Comparison of ENCODE assay signal across 9 mouse cellular contexts in genomic region chr9:91361033-91361855, GRCm38 (mm10). TPM values are rescaled to one million over a fixed set of nuclear protein-coding genes. Genes with fewer than 3 reads are reported as not detected.
DNase-seq lines count a peak whose midpoint lies in the region; ATAC-seq and TF ChIP-seq lines count a peak whose summit lies in the region.
"Had no signal": no experiment of that assay in that cellular context is flagged by ENCODE, and none has a peak within 500 bp of the region (broad histone marks: within the 10 kb centered on the region; RNA-seq: fewer than 3 reads in every experiment).

No protein-coding gene starts in this region.

- peaks cover 24% of the 10 kb centered on the region for H3K4me1 ChIP-seq in forebrain, embryonic 16.5 days (replicated peaks; ENCODE audit: control insufficient read depth, insufficient read depth, low read length)
- peaks cover 7% of the 10 kb centered on the region; the same call in 1 of the 2 replicates for H3K4me1 ChIP-seq in midbrain, embryonic 12.5 days

- intact Hi-C loops in gastrocnemius, adult 2 months (cut with DNase I): no loop called here

- peak; percentile 15 for ATAC-seq in forebrain, embryonic 16.5 days
- ATAC-seq in midbrain, embryonic 12.5 days (ENCODE audit: low FRiP score, low read depth): no peak

- H3K4me2 ChIP-seq in forebrain, embryonic 16.5 days (ENCODE audit: low read length): peak overlapping the region; percentile 54
- H3K4me2 ChIP-seq in midbrain, embryonic 12.5 days (replicated peaks): peak overlapping the region; percentile 51

- H3K27me3 ChIP-seq in forebrain, embryonic 16.5 days (replicated peaks; ENCODE audit: control insufficient read depth, insufficient read depth, low read length): peaks cover 16% of the 10 kb centered on the region
- H3K27me3 ChIP-seq in midbrain, embryonic 12.5 days: peaks cover 43% of the 10 kb centered on the region

- no peak for TF ChIP-seq CTCF in gastrocnemius, adult 2 months (IDR thresholded peaks at IDR 0.05)

- peak overlapping the region; percentile 70 for H3K9ac ChIP-seq in forebrain, embryonic 16.5 days (replicated peaks; ENCODE audit: low read depth, low read length)
- H3K9ac ChIP-seq in midbrain, embryonic 12.5 days (replicated peaks): peak overlapping the region; percentile 92

- no peak for DNase-seq in gastrocnemius, adult 2 months
- no peak for DNase-seq in gastrocnemius, postnatal 10 days
- DNase-seq in R1 (ENCODE audit: low read depth, low spot score): peak; percentile 47
- no peak for DNase-seq in thymus, postnatal 0 days (ENCODE audit: low spot score)
- DNase-seq in spleen, adult 18-20 months: no peak
- no peak for DNase-seq in right cerebral cortex, postnatal 25 days

- peak overlapping the region; percentile 66 for H3K4me3 ChIP-seq in gastrocnemius, adult 2 months
- H3K4me3 ChIP-seq in forebrain, embryonic 16.5 days (replicated peaks; ENCODE audit: low read length): peak overlapping the region; percentile 53
- peak overlapping the region; percentile 79 for H3K4me3 ChIP-seq in midbrain, embryonic 12.5 days

- 3% methylated on average over 35 of the region's 35 CpGs for WGBS in forebrain, embryonic 16.5 days
- WGBS in midbrain, embryonic 12.5 days: under 1% methylated on average over 35 of the region's 35 CpGs

- no peaks in the 10 kb centered on the region for H3K36me3 ChIP-seq in forebrain, embryonic 16.5 days (ENCODE audit: control insufficient read depth, insufficient read depth)
- H3K36me3 ChIP-seq in midbrain, embryonic 12.5 days: no peaks in the 10 kb centered on the region

- H3K9me3 ChIP-seq in forebrain, embryonic 16.5 days (ENCODE audit: control insufficient read depth, low read length): no peaks in the 10 kb centered on the region
- no peaks in the 10 kb centered on the region for H3K9me3 ChIP-seq in midbrain, embryonic 12.5 days

- H3K27ac ChIP-seq in gastrocnemius, adult 2 months: peak overlapping the region; percentile 31; the same call in 1 of the 2 replicates
- peak overlapping the region; percentile 68 for H3K27ac ChIP-seq in forebrain, embryonic 16.5 days (ENCODE audit: low read length)
- peak overlapping the region; percentile 94 for H3K27ac ChIP-seq in midbrain, embryonic 12.5 days (replicated peaks)

RNA-seq across cellular contexts. Expression of gene Zic4, which starts 1.0 kb away (rescaled TPM):
- total RNA-seq in gastrocnemius, adult 2 months (2021): not detected
- under 1 TPM; 0.16 to 0.50 TPM for total RNA-seq in gastrocnemius, postnatal 10 days (2021)
- polyA plus RNA-seq in forebrain, embryonic 16.5 days (2015; fragmentation: Nextera tagmentation; extraction: Ambion mirVana): 28.3 and 47.6 TPM in 2 replicates
- 44.6 and 76.9 TPM in 2 replicates for polyA plus RNA-seq in midbrain, embryonic 12.5 days (2016; fragmentation: Nextera tagmentation; extraction: Ambion mirVana)
- polyA plus RNA-seq in thymus, postnatal 0 days (2015; fragmentation: Nextera tagmentation; extraction: Ambion mirVana): not detected in 2 replicates
- total RNA-seq: common myeloid progenitor, adult 5-6 weeks had no signal

RNA-seq across cellular contexts. Expression of gene Zic1, which starts 4.4 kb away (rescaled TPM):
- total RNA-seq in gastrocnemius, adult 2 months (2021): 1 to 10 TPM in 1 of 2 experiments, under 1 TPM in 1; 0.81 to 1.4 TPM
- total RNA-seq in gastrocnemius, postnatal 10 days (2021): 1 to 10 TPM; 2.3 to 4.0 TPM
- polyA plus RNA-seq in forebrain, embryonic 16.5 days (2015; fragmentation: Nextera tagmentation; extraction: Ambion mirVana): 4.5 and 8.0 TPM in 2 replicates
- polyA plus RNA-seq in midbrain, embryonic 12.5 days (2016; fragmentation: Nextera tagmentation; extraction: Ambion mirVana): 11.9 and 17.2 TPM in 2 replicates
- not detected in 2 replicates for polyA plus RNA-seq in thymus, postnatal 0 days (2015; fragmentation: Nextera tagmentation; extraction: Ambion mirVana)
- total RNA-seq: common myeloid progenitor, adult 5-6 weeks had no signal

Comparison
In these comparisons a context has a peak if more than half of its experiments do, and no peak if none do; other contexts are left out.
1. H3K27ac ChIP-seq: peak in every context shown above with its lines; median percentile 94 in midbrain, embryonic 12.5 days; 68 in forebrain, embryonic 16.5 days; 31 in gastrocnemius, adult 2 months.
2. RNA of gene Zic4, which starts 1.0 kb away (polyA plus RNA-seq): 28.3 to 47.6 TPM in forebrain, embryonic 16.5 days and 44.6 to 76.9 TPM in midbrain, embryonic 12.5 days; not detected in thymus, postnatal 0 days; every median in the first group is over 10 times any median in the second.
3. Peak in every context shown above with its lines, with median percentiles within 50 percentile points of each other: H3K4me3 ChIP-seq.